Mouse (Mus musculus) thymus, adult 18-20 months (tissue): Measurements from ENCODE around the gene Dusp13.

Experiments used
- DNase-seq, 2 experiments: peaks; one replicate each; pipeline ENCODE4 v3.0.0; 2022; ENCODE audit warnings: mixed read lengths in 2 of 2

Gene Dusp13

DNA sequence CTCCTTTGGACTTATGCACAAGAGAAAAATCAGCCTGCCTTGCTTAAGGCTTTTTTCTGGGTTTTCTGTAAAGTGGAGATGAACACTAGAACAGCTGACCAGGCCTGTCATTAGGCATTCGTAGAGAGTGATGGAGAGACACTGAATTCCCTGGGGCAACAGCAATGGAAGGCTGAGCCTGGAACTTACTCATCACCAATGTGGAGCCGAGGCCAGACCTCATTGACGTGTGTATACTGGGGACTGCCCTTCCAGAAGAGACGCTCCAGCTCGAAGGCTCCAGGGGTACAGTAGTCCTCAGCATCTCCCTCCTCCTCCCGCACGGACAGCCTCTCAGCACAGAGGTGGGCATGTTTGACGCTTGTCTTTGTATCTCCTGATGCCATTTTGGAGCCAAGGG lies 48.3 kb downstream of the Dusp13 start:
- DNase-seq: no peak

DNA sequence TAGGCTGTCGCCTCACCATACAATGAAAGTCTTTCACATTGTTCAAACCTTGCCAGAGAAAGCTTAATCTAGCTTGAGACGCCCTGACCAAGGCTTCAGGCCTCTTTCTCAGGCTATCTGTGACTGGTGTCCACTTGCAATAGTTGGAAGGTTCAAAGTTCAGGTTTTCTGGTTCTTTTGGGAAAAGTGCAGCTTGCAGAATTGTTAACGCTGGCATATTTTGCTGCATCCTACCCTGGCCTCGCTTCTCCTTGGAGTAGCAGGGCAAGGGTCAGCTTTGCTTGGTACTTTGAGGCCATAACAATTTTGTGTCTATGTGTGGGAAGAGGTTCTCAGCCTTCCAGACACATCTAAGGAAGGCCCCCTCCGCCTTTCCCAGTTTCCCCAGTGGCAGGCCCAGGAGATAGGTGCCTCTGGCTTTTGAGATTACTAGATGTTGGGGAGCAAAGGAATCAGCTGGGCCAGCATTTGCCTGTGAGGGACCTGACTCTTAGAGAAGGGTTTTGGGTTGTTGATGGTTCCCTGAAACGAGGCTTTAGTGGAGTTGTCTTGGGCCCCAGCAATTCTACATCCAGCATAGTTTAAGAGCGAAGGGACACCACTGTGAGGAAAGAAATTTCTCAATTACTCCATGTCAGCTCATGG lies 54.7 kb downstream of the Dusp13 start:
- no peak for DNase-seq

DNA sequence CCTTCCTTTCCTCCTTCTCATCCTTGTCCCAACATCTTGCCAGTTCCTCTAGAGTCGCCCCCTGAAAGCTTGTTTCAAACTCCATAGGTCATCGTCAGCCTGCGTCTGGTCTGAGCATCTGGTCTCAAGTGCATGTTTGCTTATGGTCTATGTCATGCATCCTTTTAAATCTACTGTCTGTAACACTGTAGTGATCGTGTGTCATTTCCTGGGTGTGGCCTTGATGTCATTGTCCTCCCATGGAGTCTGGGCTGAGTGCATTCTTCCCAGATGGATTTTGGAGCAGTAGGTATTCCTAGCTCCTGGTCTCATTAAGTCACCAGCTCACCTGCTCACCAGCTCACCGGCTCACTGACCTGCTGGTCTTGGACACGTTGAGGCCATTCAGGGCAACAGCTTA lies 56.0 kb downstream of the Dusp13 start:
- no peak for DNase-seq

DNA sequence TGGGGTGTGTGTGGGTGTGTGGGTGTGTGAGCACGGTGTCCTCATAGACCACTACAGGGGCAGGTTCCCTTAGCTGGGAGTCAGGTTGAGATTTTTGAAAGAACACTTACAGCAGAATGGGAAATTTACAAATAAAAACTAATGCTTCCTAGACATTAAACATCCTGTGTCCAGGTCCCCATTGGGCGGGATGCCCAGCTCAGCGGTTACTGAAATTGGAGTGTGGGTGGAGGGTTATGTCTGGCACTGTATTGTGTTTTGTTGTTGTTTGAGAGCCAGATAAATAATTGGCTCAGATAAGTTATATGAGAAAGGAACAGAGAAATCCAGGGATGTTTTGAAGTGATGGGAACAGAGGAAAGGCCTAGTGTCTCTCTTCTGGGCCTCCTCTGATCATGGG lies 59.9 kb downstream of the Dusp13 start:
- no peak for DNase-seq

DNA sequence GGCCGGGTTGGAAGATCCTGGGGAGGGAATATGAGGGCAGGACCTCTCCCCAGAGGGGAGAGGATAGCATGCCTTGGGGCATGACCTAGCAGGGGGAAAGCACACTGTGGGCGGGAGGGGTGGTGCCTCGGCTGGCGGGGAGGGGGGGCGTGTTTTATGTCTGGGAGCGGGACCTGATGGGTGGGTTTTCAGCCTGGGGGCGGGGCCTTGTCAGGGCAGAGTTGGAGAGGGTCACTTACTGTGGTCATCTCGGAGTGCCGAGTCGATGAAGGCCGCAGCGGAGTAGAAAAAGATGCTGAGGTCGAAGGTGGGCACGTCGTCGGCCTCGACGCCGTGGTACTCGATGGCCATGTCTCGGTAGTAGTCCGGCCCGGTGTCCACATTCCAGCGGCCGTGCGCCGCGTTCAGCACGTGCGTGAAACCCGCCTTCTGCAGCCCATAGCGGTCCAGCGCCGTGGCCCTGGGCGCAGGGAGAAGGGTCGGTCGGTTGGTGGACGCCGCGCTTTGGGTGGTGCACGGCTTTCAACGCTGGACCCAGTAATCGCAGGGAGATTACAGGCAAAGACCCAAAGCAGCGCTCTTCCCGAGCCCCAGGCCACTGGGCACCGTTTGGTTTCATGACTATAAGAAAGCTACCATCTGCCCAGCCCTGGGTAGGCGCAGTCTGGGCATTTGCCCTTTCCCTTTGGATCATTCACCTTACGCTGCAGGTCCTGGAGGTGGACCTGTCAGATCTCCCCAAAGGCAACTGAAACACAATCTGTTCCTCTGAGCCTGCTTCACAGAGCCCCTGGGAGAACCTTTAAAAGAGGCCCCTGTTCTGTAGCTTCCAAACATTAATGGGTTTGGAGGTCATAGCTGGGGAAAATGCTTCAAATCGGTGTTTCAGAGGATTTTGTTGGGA lies 64.4 kb downstream of the Dusp13 start:
- no peak for DNase-seq

DNA sequence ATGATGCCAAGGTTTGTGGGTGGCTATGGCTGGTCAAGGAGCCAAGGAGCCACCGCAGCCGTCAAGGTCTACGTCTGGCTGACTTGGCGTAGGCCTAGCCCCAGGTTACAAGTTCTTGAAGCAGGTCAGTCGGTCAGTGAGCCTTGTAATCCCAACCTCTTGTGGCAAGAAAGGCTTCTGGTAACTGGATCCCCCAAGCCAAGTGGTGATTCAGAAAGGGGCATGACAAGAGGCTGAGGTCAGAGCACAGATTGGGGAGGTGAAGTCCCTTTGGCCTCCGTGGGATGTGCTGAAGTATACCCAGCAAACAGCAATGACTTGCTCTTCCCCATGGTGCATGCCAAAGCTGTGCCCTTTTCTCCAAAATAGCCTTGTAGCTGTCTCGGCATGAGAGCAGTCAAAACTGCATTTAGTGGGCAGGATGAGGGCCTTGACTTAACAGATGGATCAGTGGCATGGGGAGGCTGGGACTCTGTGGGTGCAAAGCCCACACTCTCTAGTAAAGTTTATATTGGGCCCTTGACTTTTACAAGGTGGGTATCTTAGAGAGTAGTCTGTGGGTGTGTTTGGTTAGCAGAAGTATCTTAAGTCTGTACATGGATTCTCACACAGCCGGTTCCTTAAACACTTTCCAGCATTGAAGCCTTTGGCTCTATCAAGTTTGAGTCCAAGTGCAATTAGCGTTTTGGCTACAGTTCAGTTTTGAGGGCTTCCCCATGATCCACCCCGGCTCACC lies 65.4 kb downstream of the Dusp13 start:
- no peak for DNase-seq

DNA sequence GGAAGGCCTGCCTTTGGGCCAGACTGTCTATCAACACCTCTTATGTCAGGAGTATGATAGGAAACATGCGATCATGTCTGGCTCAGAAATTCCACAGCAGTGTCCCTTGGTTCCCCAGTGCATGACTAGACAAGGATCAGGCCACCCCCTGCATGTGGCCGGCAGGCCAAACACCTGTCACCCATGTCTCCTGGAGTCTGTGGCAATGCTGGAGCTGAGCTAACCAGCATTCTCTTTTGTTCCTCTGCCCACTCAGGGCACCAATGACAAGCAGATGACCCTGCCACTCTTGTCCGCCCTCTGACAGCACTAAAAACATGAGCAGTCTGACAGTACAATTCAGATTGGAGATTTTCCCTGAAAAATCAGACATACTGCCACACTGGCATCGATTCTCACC lies 67.1 kb downstream of the Dusp13 start:
- no peak for DNase-seq
